Mouse (Mus musculus): ENCODE measurements around the gene Mast3. TPM values are rescaled to one million over a fixed set of nuclear protein-coding genes. Genes with fewer than 3 reads are reported as not detected.

Gene Mast3
- polyA plus RNA-seq, 1 experiment from 2014 or later: 30.4 TPM

GRCm38 (mm10) chr8:70765329-70765728 is 39.5 kb downstream of the Mast3 start:
- no peaks in the 10 kb centered on the region for H3K27me3 ChIP-seq
- ATAC-seq: no peak
- in situ Hi-C loops (cut with MboI; ENCODE audit: low pct_unique_long_range_greater_than_20kb): loop anchor here (5.0 kb wide), 1 partner anchor 77 kb away; no protein-coding TSS in a partner anchor
- no peak for DNase-seq (ENCODE audit: low read depth, low spot score)
- ChIA-PET CTCF (no interaction called here), POLR2A (no interaction called here)
- no peak for TF ChIP-seq CTCF (IDR thresholded peaks at IDR 0.05)

GRCm38 (mm10) chr8:70764676-70765075 is 40.2 kb downstream of the Mast3 start:
- ChIA-PET CTCF (no interaction called here), POLR2A (no interaction called here)
- no peak for TF ChIP-seq CTCF (IDR thresholded peaks at IDR 0.05)
- H3K27me3 ChIP-seq: no peaks in the 10 kb centered on the region
- in situ Hi-C loops (cut with MboI; ENCODE audit: low pct_unique_long_range_greater_than_20kb): loop anchor here (5.0 kb wide), 1 partner anchor 78 kb away; no protein-coding TSS in a partner anchor
- ATAC-seq (no peak), DNase-seq (ENCODE audit: low read depth, low spot score) (no peak)

GRCm38 (mm10) chr8:70764026-70764425 is 40.8 kb downstream of the Mast3 start:
- ChIA-PET POLR2A (interaction anchor here (0.8 kb wide), 1 partner anchor 11 kb away, joined by 3 read pairs; no protein-coding TSS in a partner anchor), CTCF (interaction anchor here (1.0 to 2.8 kb wide), 7 partner anchors 7 to 48 kb away, joined by 3 to 24 read pairs (median 8); partner anchors contain the start of genes Gm3336, Pde4c and Pik3r2)
- in situ Hi-C loops (cut with MboI; ENCODE audit: low pct_unique_long_range_greater_than_20kb): no loop called here
- no peaks in the 10 kb centered on the region for H3K27me3 ChIP-seq
- DNase-seq (ENCODE audit: low read depth, low spot score) (no peak), ATAC-seq (no peak)
- TF ChIP-seq CTCF (IDR thresholded peaks at IDR 0.05): no peak

- TF ChIP-seq CTCF (IDR thresholded peaks at IDR 0.05): no peak
These were observed 41.5 kb downstream of the Mast3 start for GRCm38 (mm10) chr8:70763354-70763753.

GRCm38 (mm10) chr8:70762118-70762517 is 42.7 kb downstream of the Mast3 start:
- CTCF ChIA-PET: interaction anchor here (1.1 to 3.1 kb wide), 12 partner anchors 9 to 107 kb away, joined by 3 to 24 read pairs (median 7); partner anchors contain the start of genes Arrdc2, Gm3336, Pde4c and Pik3r2
- POLR2A ChIA-PET: interaction anchor here (0.6 to 1.2 kb wide), 2 partner anchors 35 to 39 kb away, joined by 3 read pairs; no protein-coding TSS in a partner anchor
- in situ Hi-C loops (cut with MboI; ENCODE audit: low pct_unique_long_range_greater_than_20kb): no loop called here
- DNase-seq (ENCODE audit: low read depth, low spot score) (no peak), ATAC-seq (no peak)
- no peak for TF ChIP-seq CTCF (IDR thresholded peaks at IDR 0.05)
- no peaks in the 10 kb centered on the region for H3K27me3 ChIP-seq

More at GRCm38 (mm10) chr8:70763354-70763753, 41.5 kb downstream of the Mast3 start:
- no peaks in the 10 kb centered on the region for H3K27me3 ChIP-seq
- ChIA-PET CTCF (interaction anchor here (0.9 to 3.1 kb wide), 16 partner anchors 8 to 103 kb away, joined by 3 to 24 read pairs (median 6); partner anchors contain the start of genes Arrdc2, Gm3336, Pde4c and Pik3r2), POLR2A (interaction anchor here (0.8 kb wide), 1 partner anchor 12 kb away, joined by 3 read pairs; no protein-coding TSS in a partner anchor)
- in situ Hi-C loops (cut with MboI; ENCODE audit: low pct_unique_long_range_greater_than_20kb): no loop called here
- DNase-seq (ENCODE audit: low read depth, low spot score) (no peak), ATAC-seq (no peak)

GRCm38 (mm10) chr8:70760775-70761406 is 44.0 kb downstream of the Mast3 start, which contains the start of gene Mpv17l2:
Gene Mpv17l2, minus strand, starts transcription at chr8:70760946.
- CTCF ChIA-PET: interaction anchor here (0.8 to 3.1 kb wide), 5 partner anchors 8 to 61 kb away, joined by 3 to 9 read pairs (median 3); partner anchors contain the start of gene Gm3336
- in situ Hi-C loops (cut with MboI; ENCODE audit: low pct_unique_long_range_greater_than_20kb): no loop called here
- no peak for TF ChIP-seq CTCF (IDR thresholded peaks at IDR 0.05)
- DNase-seq (ENCODE audit: low read depth, low spot score): peak; percentile 94
- peak; percentile 95 for ATAC-seq
- no peaks in the 10 kb centered on the region for H3K27me3 ChIP-seq
- POLR2A ChIA-PET: no interaction called here

- no peak for TF ChIP-seq CTCF (IDR thresholded peaks at IDR 0.05)
- peak; percentile 6 for ATAC-seq
- no peak for DNase-seq (ENCODE audit: low read depth, low spot score)
These were observed 44.5 kb downstream of the Mast3 start for GRCm38 (mm10) chr8:70760350-70760749.

GRCm38 (mm10) chr8:70758616-70759561 is 46.0 kb downstream of the Mast3 start:
- in situ Hi-C loops (cut with MboI; ENCODE audit: low pct_unique_long_range_greater_than_20kb): no loop called here
- no peaks in the 10 kb centered on the region for H3K27me3 ChIP-seq
- DNase-seq (ENCODE audit: low read depth, low spot score) (no peak), ATAC-seq (no peak)
- CTCF ChIA-PET: interaction anchor here (3.5 kb wide), 1 partner anchor 10 kb away, joined by 15 read pairs; no protein-coding TSS in a partner anchor
- POLR2A ChIA-PET: no interaction called here
- no peak for TF ChIP-seq CTCF (IDR thresholded peaks at IDR 0.05)

More at GRCm38 (mm10) chr8:70760350-70760749, 44.5 kb downstream of the Mast3 start:
- CTCF ChIA-PET: interaction anchor here (3.1 kb wide), 1 partner anchor 8 kb away, joined by 9 read pairs; no protein-coding TSS in a partner anchor
- in situ Hi-C loops (cut with MboI; ENCODE audit: low pct_unique_long_range_greater_than_20kb): no loop called here
- POLR2A ChIA-PET: no interaction called here
- no peaks in the 10 kb centered on the region for H3K27me3 ChIP-seq

- ATAC-seq (no peak), DNase-seq (ENCODE audit: low read depth, low spot score) (no peak)
- CTCF ChIA-PET: interaction anchor here (3.5 kb wide), 1 partner anchor 10 kb away, joined by 15 read pairs; no protein-coding TSS in a partner anchor
- POLR2A ChIA-PET: no interaction called here
- in situ Hi-C loops (cut with MboI; ENCODE audit: low pct_unique_long_range_greater_than_20kb): no loop called here
- no peak for TF ChIP-seq CTCF (IDR thresholded peaks at IDR 0.05)
- H3K27me3 ChIP-seq: no peaks in the 10 kb centered on the region
These were observed 46.6 kb downstream of the Mast3 start for GRCm38 (mm10) chr8:70758308-70758615.

All from Patski (cell line).